Mouse (Mus musculus) liver, postnatal 0 days (tissue): Measurements from ENCODE around the gene Epo. TPM values are rescaled to one million over a fixed set of nuclear protein-coding genes. Genes with fewer than 3 reads are reported as not detected.
A peak's percentile ranks its signal among the peaks of the same experiment; 100 is the strongest.

ENCODE experiments used
- ATAC-seq: fragments of 200-750 bp; cut with Nextera tagmentation; 2 replicates; pipeline ENCODE4 v1.8.0; 2017; ENCODE audit warnings: mild to moderate bottlenecking, moderate library complexity
- DNase-seq: peaks from one replicate; pipeline ENCODE4 v3.0.0-alpha.2; 2016
- H3K27ac ChIP-seq: fragments of 300-500 bp; sonication (generic); 2 replicates; pipeline ENCODE4 v1.5.1; 2014; ENCODE audit warnings: antibody characterized with exemption, moderate library complexity, mild to moderate bottlenecking, low read depth
- H3K27me3 ChIP-seq: fragments of 300-500 bp; sonication (generic); 2 replicates; pipeline ENCODE4 v1.6.1; 2014; ENCODE audit warnings: low read length, control low read depth, mixed read lengths; ENCODE audit not compliant: insufficient read depth
- H3K36me3 ChIP-seq: fragments of 300-500 bp; sonication (generic); replicated peaks from 2 replicates; pipeline ENCODE4 v1.6.1; 2014; ENCODE audit warnings: mild to moderate bottlenecking, control low read depth, low read length, moderate library complexity, mixed read lengths; ENCODE audit not compliant: insufficient read depth
- H3K4me1 ChIP-seq: fragments of 300-500 bp; sonication (generic); 2 replicates; pipeline ENCODE4 v1.6.1; 2014; ENCODE audit warnings: antibody characterized with exemption, mild to moderate bottlenecking, control low read depth; ENCODE audit not compliant: insufficient read depth
- H3K4me2 ChIP-seq: fragments of 300-500 bp; sonication (generic); 2 replicates; pipeline ENCODE4 v1.6.1; 2014; ENCODE audit warnings: low read depth, mild to moderate bottlenecking, low read length, moderate library complexity, mixed read lengths
- H3K4me3 ChIP-seq: fragments of 300-500 bp; sonication (generic); 2 replicates; pipeline ENCODE4 v1.5.1; 2014; ENCODE audit warnings: low read depth, low read length
- H3K9ac ChIP-seq: fragments of 300-500 bp; sonication (generic); replicated peaks from 2 replicates; pipeline ENCODE4 v1.6.1; 2014; ENCODE audit warnings: mild to moderate bottlenecking, moderate library complexity
- H3K9me3 ChIP-seq: fragments of 300-500 bp; sonication (generic); 2 replicates; pipeline ENCODE4 v1.6.1; 2016; ENCODE audit warnings: mild to moderate bottlenecking, control low read depth, low read length, mixed read lengths
- CTCF ChIP-seq: sonication (generic); IDR thresholded peaks from 2 replicates; pipeline ENCODE4 v1.5.1; 2016; ENCODE audit warnings: antibody characterized with exemption, low read depth
- EP300 ChIP-seq: IDR thresholded peaks from 2 replicates; pipeline ENCODE4 v1.6.1; 2016; ENCODE audit warnings: antibody characterized with exemption, low read depth, mild to moderate bottlenecking
- WGBS: fragments of 180-500 bp; shearing (Covaris S2); extraction: QIAGEN DNeasy Blood & Tissue Kit; methylation state at CpG from one replicate; pipeline ENCODE4 v1.1.7; 2014; ENCODE audit not compliant: insufficient replicate concordance; 5-methylcytosine and 5-hydroxymethylcytosine counted together
- polyA plus RNA-seq: library from polyadenylated mRNA; unstranded; fragments of >200 nt; fragmentation: Nextera tagmentation; extraction: Ambion mirVana; gene quantifications from 2 replicates; pipeline ENCODE4 v1.2.1, GENCODE M21; 2015

Gene Epo
- polyA plus RNA-seq, 1 experiment from 2014 or later = 0.26 TPM

DNA sequence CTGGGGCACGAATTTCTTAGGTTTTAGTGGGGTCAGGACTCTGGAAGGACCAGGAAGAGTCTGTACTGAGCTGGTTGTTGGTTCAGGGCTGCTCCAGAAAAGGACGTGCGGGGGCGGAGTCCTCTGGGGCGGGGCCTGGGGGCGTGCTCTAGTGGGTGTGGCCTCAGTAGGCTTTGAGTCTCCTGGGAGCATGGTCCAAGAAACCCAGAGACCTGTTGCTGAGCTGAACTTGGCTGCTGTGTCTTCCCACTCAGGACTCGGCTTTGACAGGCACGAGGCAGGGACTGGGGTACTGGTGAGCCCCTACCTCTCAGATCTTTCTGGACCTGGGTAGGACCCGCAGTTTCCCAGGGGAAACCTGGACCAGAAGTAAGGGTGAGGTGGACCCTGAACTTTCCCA lies 36.6 kb upstream of the Epo start, which contains the start of gene Tfr2:
Gene Tfr2 (plus strand): TSS at position 176 of the 400 bp plus-strand sequence.
- peak within 1 kb of the TSS; percentile 52 for H3K4me3 ChIP-seq
- DNase-seq (peak; percentile 93), ATAC-seq (peak; percentile 82)
- peaks cover 7% of the 10 kb centered on the region for H3K36me3 ChIP-seq
- no peaks in the 10 kb centered on the region for H3K27me3 ChIP-seq
- peak within 1 kb of the TSS; percentile 85 for H3K4me2 ChIP-seq
- WGBS = 10% methylated on average over 9 of the region's 9 CpGs
- peak within 1 kb of the TSS; percentile 93 for H3K27ac ChIP-seq
- H3K9me3 ChIP-seq = no peaks in the 10 kb centered on the region
- H3K9ac ChIP-seq = peak within 1 kb of the TSS; percentile 75
- TF ChIP-seq EP300 (no peak), CTCF (no peak)
- H3K4me1 ChIP-seq = peaks cover 24% of the 10 kb centered on the region

DNA sequence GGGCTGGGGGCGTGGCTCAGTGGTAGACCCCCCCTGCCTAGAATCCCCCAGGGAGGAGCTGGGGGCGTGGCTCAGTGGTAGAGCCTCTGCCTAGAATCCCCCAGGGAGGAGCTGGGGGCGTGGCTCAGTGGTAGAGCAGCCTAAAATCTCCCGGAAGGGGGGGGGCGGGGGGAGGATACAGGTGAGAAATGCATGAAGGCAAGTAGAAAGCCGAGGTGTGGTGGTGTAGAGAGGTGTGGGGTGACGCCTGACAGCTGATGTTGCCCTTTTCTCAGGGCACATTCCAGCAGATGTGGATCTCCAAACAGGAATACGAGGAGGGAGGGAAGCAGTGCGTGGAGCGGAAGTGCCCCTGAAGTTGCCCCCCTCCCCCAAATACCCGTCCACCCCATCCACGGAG lies 36.0 kb upstream of the Epo start:
- 0 out of 2 replicates have a peak overlapping the region, but pooled peaks have one; percentile 75 for H3K9ac ChIP-seq
- no peaks in the 10 kb centered on the region for H3K27me3 ChIP-seq
- peak overlapping the region; percentile 85 for H3K4me2 ChIP-seq
- no peaks in the 10 kb centered on the region for H3K9me3 ChIP-seq
- 65% methylated on average over 12 of the region's 12 CpGs for WGBS
- DNase-seq = no peak
- H3K36me3 ChIP-seq = 0 out of 2 replicates have a peak, but pooled peaks cover 1% of the 10 kb centered on the region
- ATAC-seq = no peak
- TF ChIP-seq EP300 (no peak), CTCF (no peak)
- H3K4me1 ChIP-seq = peaks cover 24% of the 10 kb centered on the region
- H3K4me3 ChIP-seq = no peak overlapping the region
- peak overlapping the region; percentile 93 for H3K27ac ChIP-seq

GRCm38 (mm10) chr5:137568223-137568798 lies 35.3 kb upstream of the Epo start:
- Histone ChIP-seq H3K4me2 (no peak overlapping the region), H3K27ac (no peak overlapping the region), H3K4me3 (no peak overlapping the region), H3K9ac (no peak overlapping the region), H3K36me3 (no peaks in the 10 kb centered on the region), H3K9me3 (no peaks in the 10 kb centered on the region), H3K27me3 (no peaks in the 10 kb centered on the region), H3K4me1 (peaks cover 24% of the 10 kb centered on the region)
- no peak for TF ChIP-seq EP300
- TF ChIP-seq CTCF = no peak
- ATAC-seq (no peak), DNase-seq (no peak)
- WGBS = 75% methylated on average over 8 of the region's 8 CpGs

DNA sequence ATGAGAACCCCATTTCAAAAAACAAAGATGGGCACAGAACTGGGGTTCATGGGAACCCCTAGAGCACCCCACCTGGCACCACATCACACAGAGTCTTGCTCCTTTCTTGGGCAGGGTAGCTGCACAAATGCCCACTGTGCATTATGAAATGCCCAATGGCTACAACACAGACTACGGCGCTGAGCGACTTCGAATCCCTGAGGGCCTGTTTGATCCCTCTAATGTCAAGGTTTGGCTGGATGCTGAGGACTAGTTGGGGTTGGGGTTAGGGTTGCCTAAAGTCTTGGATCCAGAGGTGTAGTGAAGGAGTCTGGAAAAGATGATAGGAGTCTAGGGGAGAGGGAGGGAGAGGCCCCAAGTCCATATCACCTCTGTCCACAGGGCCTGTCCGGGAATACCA lies 33.4 kb upstream of the Epo start:
- ATAC-seq (no peak), DNase-seq (no peak)
- Histone ChIP-seq H3K9me3 (no peaks in the 10 kb centered on the region), H3K36me3 (no peaks in the 10 kb centered on the region), H3K27ac (no peak overlapping the region), H3K4me3 (no peak overlapping the region), H3K4me2 (no peak overlapping the region), H3K9ac (no peak overlapping the region), H3K4me1 (peaks cover 20% of the 10 kb centered on the region), H3K27me3 (no peaks in the 10 kb centered on the region)
- 92% methylated on average over 5 of the region's 5 CpGs for WGBS
- no peak for TF ChIP-seq EP300
- TF ChIP-seq CTCF = no peak

DNA sequence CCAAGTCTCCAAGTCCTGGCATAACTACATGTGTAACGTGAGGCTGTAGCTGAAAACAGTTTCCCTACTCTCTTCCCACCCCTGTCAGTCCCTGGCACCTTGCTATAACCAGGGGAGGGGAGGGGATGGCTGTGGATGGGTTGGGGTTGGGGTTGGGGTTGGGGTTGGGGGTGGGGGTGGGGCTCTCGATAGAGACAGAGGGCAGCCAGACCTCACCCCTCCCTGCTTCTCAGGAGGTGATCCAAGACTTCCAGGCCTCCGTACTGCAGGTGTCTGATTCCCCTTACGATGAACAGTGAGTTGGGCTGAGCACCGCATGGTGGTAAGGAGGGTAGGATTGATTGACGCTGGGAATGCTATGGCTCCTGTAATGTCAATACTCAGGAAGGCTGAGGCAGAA lies 32.7 kb upstream of the Epo start:
- TF ChIP-seq EP300 (no peak), CTCF (no peak)
- no peak overlapping the region for H3K4me3 ChIP-seq
- no peak overlapping the region for H3K9ac ChIP-seq
- H3K4me2 ChIP-seq = no peak overlapping the region
- peaks cover 13% of the 10 kb centered on the region for H3K4me1 ChIP-seq
- no peaks in the 10 kb centered on the region for H3K27me3 ChIP-seq
- WGBS = 78% methylated on average over 6 of the region's 6 CpGs
- no peak for DNase-seq
- no peak overlapping the region for H3K27ac ChIP-seq
- ATAC-seq = no peak
- H3K36me3 ChIP-seq = no peaks in the 10 kb centered on the region
- no peaks in the 10 kb centered on the region for H3K9me3 ChIP-seq

DNA sequence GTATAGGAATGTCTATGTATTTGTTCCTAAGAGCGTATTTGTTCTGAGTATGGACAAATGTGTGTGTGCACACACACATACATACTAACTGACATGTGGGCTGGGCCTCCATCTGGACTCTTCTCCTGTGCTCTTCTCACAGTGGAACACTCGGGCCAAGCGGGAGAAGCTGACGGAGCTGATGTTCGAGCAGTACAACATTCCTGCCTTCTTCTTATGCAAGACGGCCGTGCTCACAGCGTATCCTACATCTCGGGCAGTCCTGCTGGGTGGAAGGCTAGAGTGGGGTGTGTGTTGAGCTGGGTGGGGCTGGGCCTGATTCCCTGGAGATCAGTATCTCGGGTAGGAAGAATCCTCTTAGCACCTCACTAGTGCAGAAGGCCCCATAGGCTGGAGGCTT lies 29.9 kb upstream of the Epo start:
- WGBS = 63% methylated on average over 10 of the region's 10 CpGs
- Histone ChIP-seq H3K36me3 (no peaks in the 10 kb centered on the region), H3K9me3 (no peaks in the 10 kb centered on the region), H3K9ac (no peak overlapping the region), H3K4me2 (no peak overlapping the region), H3K4me1 (no peaks in the 10 kb centered on the region), H3K27me3 (peaks cover 4% of the 10 kb centered on the region; the same call in 1 of the 2 replicates), H3K27ac (no peak overlapping the region), H3K4me3 (no peak overlapping the region)
- DNase-seq (no peak), ATAC-seq (no peak)
- TF ChIP-seq CTCF (no peak), EP300 (no peak)

- 70% methylated on average over 6 of the region's 6 CpGs for WGBS
- no peaks in the 10 kb centered on the region for H3K9me3 ChIP-seq
- TF ChIP-seq EP300 (no peak), CTCF (no peak)
Measured at GRCm38 (mm10) chr5:137561556-137561955, 28.5 kb upstream of the Epo start.

More at GRCm38 (mm10) chr5:137561556-137561955, 28.5 kb upstream of the Epo start:
- Histone ChIP-seq H3K36me3 (no peaks in the 10 kb centered on the region), H3K9ac (no peak overlapping the region), H3K4me3 (no peak overlapping the region), H3K27ac (no peak overlapping the region), H3K4me2 (no peak overlapping the region), H3K4me1 (no peaks in the 10 kb centered on the region), H3K27me3 (peaks cover 4% of the 10 kb centered on the region; the same call in 1 of the 2 replicates)
- DNase-seq = no peak
- no peak for ATAC-seq
